Mouse (Mus musculus): ENCODE results near the gene Gm1043. TPM values are rescaled to one million over a fixed set of nuclear protein-coding genes. Genes with fewer than 3 reads are reported as not detected.
A peak's percentile ranks its signal among the peaks of the same experiment; 100 is the strongest.

Gm1043 gene
- polyA plus RNA-seq, 1 experiment from 2014 or later, result not detected

- WGBS, result 43% methylated on average over 1 of the region's 1 CpGs
- Histone ChIP-seq H3K9me3 (replicated peaks; ENCODE audit: low read length) (no peaks in the 10 kb centered on the region), H3K4me1 (replicated peaks; ENCODE audit: insufficient read depth, low read length) (no peaks in the 10 kb centered on the region), H3K4me3 (replicated peaks; ENCODE audit: low read depth, low read length) (no peak overlapping the region), H3K27ac (no peak overlapping the region), H3K9ac (ENCODE audit: low read depth, low read length) (no peak overlapping the region), H3K36me3 (ENCODE audit: insufficient read depth, low read length) (no peaks in the 10 kb centered on the region), H3K4me2 (ENCODE audit: low read length) (no peak overlapping the region), H3K27me3 (ENCODE audit: insufficient read depth, low read length) (no peaks in the 10 kb centered on the region)
- no peak for ATAC-seq (replicated peaks; ENCODE audit: low FRiP score, low read depth)
- no peak for TF ChIP-seq CTCF (IDR thresholded peaks at IDR 0.05; ENCODE audit: low read depth)
- DNase-seq (ENCODE audit: low spot score), result no peak
Measured at GRCm38 (mm10) chr5:37225708-37226107, 140.5 kb downstream of the Gm1043 start.

- Histone ChIP-seq H3K27me3 (ENCODE audit: insufficient read depth, low read length) (no peaks in the 10 kb centered on the region), H3K4me3 (replicated peaks; ENCODE audit: low read depth, low read length) (no peak overlapping the region), H3K4me2 (ENCODE audit: low read length) (no peak overlapping the region), H3K9ac (ENCODE audit: low read depth, low read length) (no peak overlapping the region), H3K36me3 (ENCODE audit: insufficient read depth, low read length) (no peaks in the 10 kb centered on the region), H3K9me3 (replicated peaks; ENCODE audit: low read length) (no peaks in the 10 kb centered on the region), H3K4me1 (replicated peaks; ENCODE audit: insufficient read depth, low read length) (no peaks in the 10 kb centered on the region), H3K27ac (no peak overlapping the region)
- no peak for DNase-seq (ENCODE audit: low spot score)
- WGBS, result 30% methylated on average over 6 of the region's 6 CpGs
- ATAC-seq (replicated peaks; ENCODE audit: low FRiP score, low read depth), result no peak
- TF ChIP-seq CTCF (IDR thresholded peaks at IDR 0.05; ENCODE audit: low read depth), result no peak
Measured at GRCm38 (mm10) chr5:37227956-37228680, 142.9 kb downstream of the Gm1043 start.

GRCm38 (mm10) chr5:37228894-37229293 is 143.7 kb downstream of the Gm1043 start:
- Histone ChIP-seq H3K9ac (ENCODE audit: low read depth, low read length) (no peak overlapping the region), H3K9me3 (replicated peaks; ENCODE audit: low read length) (no peaks in the 10 kb centered on the region), H3K27ac (no peak overlapping the region), H3K36me3 (ENCODE audit: insufficient read depth, low read length) (no peaks in the 10 kb centered on the region), H3K4me1 (replicated peaks; ENCODE audit: insufficient read depth, low read length) (no peaks in the 10 kb centered on the region), H3K27me3 (ENCODE audit: insufficient read depth, low read length) (no peaks in the 10 kb centered on the region), H3K4me2 (ENCODE audit: low read length) (no peak overlapping the region), H3K4me3 (replicated peaks; ENCODE audit: low read depth, low read length) (no peak overlapping the region)
- ATAC-seq (replicated peaks; ENCODE audit: low FRiP score, low read depth) (no peak), DNase-seq (ENCODE audit: low spot score) (no peak)
- WGBS, result 55% methylated on average over 7 of the region's 7 CpGs
- no peak for TF ChIP-seq CTCF (IDR thresholded peaks at IDR 0.05; ENCODE audit: low read depth)

GRCm38 (mm10) chr5:37233010-37233557 is 147.9 kb downstream of the Gm1043 start:
- no peak for TF ChIP-seq CTCF (IDR thresholded peaks at IDR 0.05; ENCODE audit: low read depth)

GRCm38 (mm10) chr5:37238654-37239053 is 153.5 kb downstream of the Gm1043 start:
- no peak overlapping the region for H3K4me3 ChIP-seq (replicated peaks; ENCODE audit: low read depth, low read length)
- H3K36me3 ChIP-seq (ENCODE audit: insufficient read depth, low read length), result no peaks in the 10 kb centered on the region
- no peaks in the 10 kb centered on the region for H3K9me3 ChIP-seq (replicated peaks; ENCODE audit: low read length)
- ATAC-seq (replicated peaks; ENCODE audit: low FRiP score, low read depth), result no peak
- no peak overlapping the region for H3K27ac ChIP-seq
- no peak overlapping the region for H3K4me2 ChIP-seq (ENCODE audit: low read length)
- H3K9ac ChIP-seq (ENCODE audit: low read depth, low read length), result no peak overlapping the region
- H3K27me3 ChIP-seq (ENCODE audit: insufficient read depth, low read length), result peaks cover 35% of the 10 kb centered on the region
- H3K4me1 ChIP-seq (replicated peaks; ENCODE audit: insufficient read depth, low read length), result peaks cover 7% of the 10 kb centered on the region
- DNase-seq (ENCODE audit: low spot score), result no peak
- WGBS, result 43% methylated on average over 2 of the region's 2 CpGs
- no peak for TF ChIP-seq CTCF (IDR thresholded peaks at IDR 0.05; ENCODE audit: low read depth)

More at GRCm38 (mm10) chr5:37233010-37233557, 147.9 kb downstream of the Gm1043 start:
- DNase-seq (ENCODE audit: low spot score) (no peak), ATAC-seq (replicated peaks; ENCODE audit: low FRiP score, low read depth) (no peak)
- Histone ChIP-seq H3K4me2 (ENCODE audit: low read length) (no peak overlapping the region), H3K9ac (ENCODE audit: low read depth, low read length) (no peak overlapping the region), H3K4me3 (replicated peaks; ENCODE audit: low read depth, low read length) (no peak overlapping the region), H3K4me1 (replicated peaks; ENCODE audit: insufficient read depth, low read length) (no peaks in the 10 kb centered on the region), H3K27me3 (ENCODE audit: insufficient read depth, low read length) (no peaks in the 10 kb centered on the region), H3K9me3 (replicated peaks; ENCODE audit: low read length) (no peaks in the 10 kb centered on the region), H3K27ac (no peak overlapping the region), H3K36me3 (ENCODE audit: insufficient read depth, low read length) (no peaks in the 10 kb centered on the region)
- WGBS, result 39% methylated on average over 9 of the region's 9 CpGs

- Histone ChIP-seq H3K27me3 (ENCODE audit: insufficient read depth, low read length) (peaks cover 53% of the 10 kb centered on the region), H3K4me3 (replicated peaks; ENCODE audit: low read depth, low read length) (no peak overlapping the region), H3K4me1 (replicated peaks; ENCODE audit: insufficient read depth, low read length) (peaks cover 8% of the 10 kb centered on the region), H3K4me2 (ENCODE audit: low read length) (no peak overlapping the region), H3K9ac (ENCODE audit: low read depth, low read length) (no peak overlapping the region), H3K27ac (no peak overlapping the region), H3K9me3 (replicated peaks; ENCODE audit: low read length) (no peaks in the 10 kb centered on the region), H3K36me3 (ENCODE audit: insufficient read depth, low read length) (no peaks in the 10 kb centered on the region)
- WGBS, result 4% methylated on average over 5 of the region's 5 CpGs
- DNase-seq (ENCODE audit: low spot score) (peak; percentile 75), ATAC-seq (replicated peaks; ENCODE audit: low FRiP score, low read depth) (no peak)
- TF ChIP-seq CTCF (IDR thresholded peaks at IDR 0.05; ENCODE audit: low read depth), result no peak
Measured at GRCm38 (mm10) chr5:37240550-37240949, 155.4 kb downstream of the Gm1043 start.

Data from kidney, postnatal 0 days (tissue).